Mouse (Mus musculus): ENCODE data around the gene Hspa1b.
"Not testable (repeated sequence)": the region's sequence is repeated elsewhere in the genome, so short reads cannot be mapped to it uniquely, and the experiment has no call there.

Hspa1b gene

GRCm38 (mm10) chr17:34959130-34959778 is at the start of gene Hspa1b:
Gene Hspa1b (minus strand): TSS chr17:34959238.
- peak; percentile 63 to 73 for DNase-seq (ENCODE audit: low spot score in 2 of 2)

GRCm38 (mm10) chr17:35007387-35007991 is 48.5 kb upstream of the Hspa1b start:
- no peak for DNase-seq (ENCODE audit: low spot score in 2 of 2)

- DNase-seq (ENCODE audit: low spot score in 2 of 2): not testable (repeated sequence)
Measured at GRCm38 (mm10) chr17:35005902-35006301, 46.9 kb upstream of the Hspa1b start.

GRCm38 (mm10) chr17:35005158-35005557 is 46.1 kb upstream of the Hspa1b start:
- DNase-seq (ENCODE audit: low spot score in 2 of 2): no peak

GRCm38 (mm10) chr17:35004075-35004717 is 45.2 kb upstream of the Hspa1b start:
- DNase-seq (ENCODE audit: low spot score in 2 of 2): no peak

- no peak for DNase-seq (ENCODE audit: low spot score in 2 of 2)
Measured at GRCm38 (mm10) chr17:35003022-35003838, 44.2 kb upstream of the Hspa1b start.

GRCm38 (mm10) chr17:35002153-35002865 is 43.3 kb upstream of the Hspa1b start:
- DNase-seq (ENCODE audit: low spot score in 2 of 2): peak in 1 of 2 experiments; percentile 45

GRCm38 (mm10) chr17:35001452-35002152 is 42.6 kb upstream of the Hspa1b start:
- peak; percentile 63 to 70 for DNase-seq (ENCODE audit: low spot score in 2 of 2)

- DNase-seq (ENCODE audit: low spot score in 2 of 2): peak; percentile 89 to 95
Measured at GRCm38 (mm10) chr17:35000717-35001451, 41.8 kb upstream of the Hspa1b start, which contains the start of gene Vars. Gene Vars (plus strand): TSS chr17:35000987.

GRCm38 (mm10) chr17:34999871-35000716 is 41.1 kb upstream of the Hspa1b start:
- DNase-seq (ENCODE audit: low spot score in 2 of 2): peak; percentile 47 to 66

GRCm38 (mm10) chr17:34998526-34999430 is 39.7 kb upstream of the Hspa1b start:
- DNase-seq (ENCODE audit: low spot score in 2 of 2): peak in 1 of 2 experiments; percentile 23

GRCm38 (mm10) chr17:34997142-34997483 is 38.1 kb upstream of the Hspa1b start:
- DNase-seq (ENCODE audit: low spot score in 2 of 2): no peak

GRCm38 (mm10) chr17:34996411-34997141 is 37.5 kb upstream of the Hspa1b start:
- DNase-seq (ENCODE audit: low spot score in 2 of 2): peak in 1 of 2 experiments; percentile 10

- DNase-seq (ENCODE audit: low spot score in 2 of 2): not testable (repeated sequence)
Measured at GRCm38 (mm10) chr17:34995927-34996326, 36.9 kb upstream of the Hspa1b start.

GRCm38 (mm10) chr17:34995192-34995591 is 36.2 kb upstream of the Hspa1b start:
- not testable (repeated sequence) for DNase-seq (ENCODE audit: low spot score in 2 of 2)

- no peak for DNase-seq (ENCODE audit: low spot score in 2 of 2)
Measured at GRCm38 (mm10) chr17:34994751-34995150, 35.7 kb upstream of the Hspa1b start.

- DNase-seq (ENCODE audit: low spot score in 2 of 2): peak in 1 of 2 experiments; percentile 52
Measured at GRCm38 (mm10) chr17:34984218-34984617, 25.2 kb upstream of the Hspa1b start.
